ENCODE assay signal across 8 mouse cellular contexts in genomic region chr10:78487431-78488086, GRCm38 (mm10). TPM values are rescaled to one million over a fixed set of nuclear protein-coding genes. Genes with fewer than 3 reads are reported as not detected.
DNase-seq lines count a peak whose midpoint lies in the region; ATAC-seq and TF ChIP-seq lines count a peak whose summit lies in the region.

No protein-coding gene starts in this region.

- H3K4me2 ChIP-seq in heart, embryonic 14.5 days (ENCODE audit: low read length) = peak overlapping the region; percentile 65
- peak overlapping the region; percentile 44 for H3K4me2 ChIP-seq in kidney, postnatal 0 days (ENCODE audit: low read length)
- H3K4me2 ChIP-seq in liver, embryonic 11.5 days = peak overlapping the region; percentile 65
- peak overlapping the region; percentile 66 for H3K4me2 ChIP-seq in stomach, embryonic 15.5 days

- ATAC-seq in erythroblast, adult 5-6 weeks (replicated peaks; ENCODE audit: low FRiP score, poor library complexity, severe bottlenecking) = peak; percentile 74; the same call in 1 of the 2 replicates
- 0 out of 2 replicates have a peak, but pooled peaks have one; percentile 60 for ATAC-seq in heart, embryonic 14.5 days (ENCODE audit: insufficient number of reproducible peaks, insufficient read depth, low FRiP score, low read depth)
- peak; percentile 88 for ATAC-seq in kidney, postnatal 0 days (replicated peaks; ENCODE audit: low FRiP score, low read depth)
- peak; percentile 67 for ATAC-seq in liver, embryonic 11.5 days (replicated peaks; ENCODE audit: low FRiP score)
- ATAC-seq in stomach, embryonic 15.5 days (ENCODE audit: insufficient read depth, low FRiP score, low read depth) = peak; percentile 84

- 8% methylated on average over 26 of the region's 26 CpGs for WGBS in heart, embryonic 14.5 days
- 9% methylated on average over 26 of the region's 26 CpGs for WGBS in kidney, postnatal 0 days
- WGBS in liver, embryonic 11.5 days = 10% methylated on average over 26 of the region's 26 CpGs
- WGBS in stomach, embryonic 15.5 days = 9% methylated on average over 26 of the region's 26 CpGs

- H3K27me3 ChIP-seq in heart, embryonic 14.5 days (ENCODE audit: control insufficient read depth, insufficient read depth, low read length) = 0 out of 2 replicates have a peak, but pooled peaks cover 3% of the 10 kb centered on the region
- H3K27me3 ChIP-seq in kidney, postnatal 0 days (ENCODE audit: insufficient read depth, low read length) = no peaks in the 10 kb centered on the region
- peaks cover 4% of the 10 kb centered on the region; the same call in 1 of the 2 replicates for H3K27me3 ChIP-seq in liver, embryonic 11.5 days (replicated peaks; ENCODE audit: control insufficient read depth, insufficient read depth, low read length)
- no peaks in the 10 kb centered on the region for H3K27me3 ChIP-seq in stomach, embryonic 15.5 days (replicated peaks)

- H3K27ac ChIP-seq in heart, embryonic 14.5 days (replicated peaks in 1 of 2; ENCODE audit: control insufficient read depth in 1 of 2, insufficient read depth in 1 of 2, low read depth in 2 of 2, low read length in 2 of 2) = no peak overlapping the region
- no peak overlapping the region for H3K27ac ChIP-seq in kidney, postnatal 0 days
- H3K27ac ChIP-seq in liver, embryonic 11.5 days (ENCODE audit: low read depth, low read length) = no peak overlapping the region
- no peak overlapping the region for H3K27ac ChIP-seq in stomach, embryonic 15.5 days

- no peaks in the 10 kb centered on the region for H3K9me3 ChIP-seq in heart, embryonic 14.5 days (ENCODE audit: control insufficient read depth, low read length)
- no peaks in the 10 kb centered on the region for H3K9me3 ChIP-seq in kidney, postnatal 0 days (replicated peaks; ENCODE audit: low read length)
- no peaks in the 10 kb centered on the region for H3K9me3 ChIP-seq in liver, embryonic 11.5 days (ENCODE audit: control insufficient read depth, low read length)
- no peaks in the 10 kb centered on the region for H3K9me3 ChIP-seq in stomach, embryonic 15.5 days

- peak; percentile 91 for TF ChIP-seq CTCF in kidney, postnatal 0 days (IDR thresholded peaks at IDR 0.05; ENCODE audit: low read depth)

- H3K9ac ChIP-seq in heart, embryonic 14.5 days (ENCODE audit: low read length) = peak overlapping the region; percentile 56; the same call in 1 of the 2 replicates
- no peak overlapping the region; the same call in 1 of the 2 replicates for H3K9ac ChIP-seq in kidney, postnatal 0 days (ENCODE audit: low read depth, low read length)
- H3K9ac ChIP-seq in liver, embryonic 11.5 days (ENCODE audit: low read depth, low read length) = no peak overlapping the region
- no peak overlapping the region for H3K9ac ChIP-seq in stomach, embryonic 15.5 days

- peaks cover 0 to 3% of the 10 kb centered on the region in 2 experiments; a peak in 1 of 4 replicates for H3K4me1 ChIP-seq in heart, embryonic 14.5 days (ENCODE audit: control insufficient read depth in 2 of 2, insufficient read depth in 2 of 2, low read length in 2 of 2)
- H3K4me1 ChIP-seq in kidney, postnatal 0 days (replicated peaks; ENCODE audit: insufficient read depth, low read length) = no peaks in the 10 kb centered on the region
- peaks cover 7% of the 10 kb centered on the region for H3K4me1 ChIP-seq in liver, embryonic 11.5 days (replicated peaks; ENCODE audit: control insufficient read depth, insufficient read depth, low read length)
- H3K4me1 ChIP-seq in stomach, embryonic 15.5 days = 0 out of 2 replicates have a peak, but pooled peaks cover 3% of the 10 kb centered on the region

- H3K4me3 ChIP-seq in heart, embryonic 14.5 days (ENCODE audit: control insufficient read depth in 1 of 2, insufficient read depth in 1 of 2, low read depth in 1 of 2, low read length in 2 of 2) = peak overlapping the region; percentile 29 to 41
- no peak overlapping the region for H3K4me3 ChIP-seq in kidney, postnatal 0 days (replicated peaks; ENCODE audit: low read depth, low read length)
- peak overlapping the region; percentile 5; the same call in 1 of the 2 replicates for H3K4me3 ChIP-seq in liver, embryonic 11.5 days (ENCODE audit: low read depth, low read length)
- H3K4me3 ChIP-seq in stomach, embryonic 15.5 days (replicated peaks) = peak overlapping the region; percentile 31

- no peaks in the 10 kb centered on the region for H3K36me3 ChIP-seq in heart, embryonic 14.5 days (ENCODE audit: control insufficient read depth, insufficient read depth, low read length)
- no peaks in the 10 kb centered on the region for H3K36me3 ChIP-seq in kidney, postnatal 0 days (ENCODE audit: insufficient read depth, low read length)
- no peaks in the 10 kb centered on the region for H3K36me3 ChIP-seq in liver, embryonic 11.5 days (ENCODE audit: control insufficient read depth, insufficient read depth, low read length)
- no peaks in the 10 kb centered on the region for H3K36me3 ChIP-seq in stomach, embryonic 15.5 days

- DNase-seq in CD4-positive helper T cell, adult 2 months (ENCODE audit: low read depth, low spot score) = peak; percentile 76
- DNase-seq in brain, adult 2 months (ENCODE audit: low read depth, low spot score) = peak; percentile 83
- peak; percentile 84 for DNase-seq in kidney, postnatal 0 days (ENCODE audit: low spot score)
- DNase-seq in liver, embryonic 11.5 days (ENCODE audit: low spot score) = peak; percentile 75
- DNase-seq in natural killer cell, adult 2 months (ENCODE audit: low spot score in 2 of 2) = peak; percentile 60 to 81

RNA-seq across cellular contexts. Expression of gene Pdxk, which starts 22.8 kb away (rescaled TPM):
- total RNA-seq in erythroblast, adult 5-6 weeks (2015; ENCODE audit: low replicate concordance) = 2.9 and 6.3 TPM in 2 replicates
- total RNA-seq in erythroblast, adult 5-6 weeks (2017; ENCODE audit: low replicate concordance) = 1.4 TPM in 2 replicates
- 4.0 and 4.5 TPM in 2 replicates for polyA plus RNA-seq in heart, embryonic 14.5 days (2014; fragmentation: Nextera tagmentation; extraction: Ambion mirVana)
- 24.0 and 25.2 TPM in 2 replicates for polyA plus RNA-seq in kidney, postnatal 0 days (2015; fragmentation: Nextera tagmentation; extraction: Ambion mirVana)
- polyA plus RNA-seq in liver, embryonic 11.5 days (2014; fragmentation: Nextera tagmentation; extraction: Ambion mirVana) = 10.6 and 11.3 TPM in 2 replicates
- polyA plus RNA-seq in stomach, embryonic 15.5 days (2015; fragmentation: Nextera tagmentation; extraction: Ambion mirVana) = 11.8 and 14.3 TPM in 2 replicates

RNA-seq across cellular contexts. Expression of gene Olfr1358, which starts 29.7 kb away (rescaled TPM):
- total RNA-seq in erythroblast, adult 5-6 weeks (2015; ENCODE audit: low replicate concordance) = not detected in 2 replicates
- total RNA-seq in erythroblast, adult 5-6 weeks (2017; ENCODE audit: low replicate concordance) = not detected in 2 replicates
- polyA plus RNA-seq in heart, embryonic 14.5 days (2014; fragmentation: Nextera tagmentation; extraction: Ambion mirVana) = not detected in 2 replicates
- not detected in 2 replicates for polyA plus RNA-seq in kidney, postnatal 0 days (2015; fragmentation: Nextera tagmentation; extraction: Ambion mirVana)
- polyA plus RNA-seq in liver, embryonic 11.5 days (2014; fragmentation: Nextera tagmentation; extraction: Ambion mirVana) = not detected in 2 replicates
- polyA plus RNA-seq in stomach, embryonic 15.5 days (2015; fragmentation: Nextera tagmentation; extraction: Ambion mirVana) = not detected in 2 replicates
